ENCODE assay signal across 20 mouse cellular contexts in genomic region chr17:24142897-24143296, GRCm38 (mm10). TPM values are rescaled to one million over a fixed set of nuclear protein-coding genes. Genes with fewer than 3 reads are reported as not detected.
A peak's percentile ranks its signal among the peaks of the same experiment; 100 is the strongest.
DNase-seq lines count a peak whose midpoint lies in the region; ATAC-seq lines count a peak whose summit lies in the region.
"Had no signal": no experiment of that assay in that cellular context is flagged by ENCODE, and none has a peak within 500 bp of the region (broad histone marks: within the 10 kb centered on the region; RNA-seq: fewer than 3 reads in every experiment).

No protein-coding gene starts in this region.

- 0 out of 2 replicates have a peak overlapping the region, but pooled peaks have one; percentile 77 for H3K9ac ChIP-seq in liver, embryonic 13.5 days
- no peak overlapping the region for H3K9ac ChIP-seq in neural tube, embryonic 13.5 days

- H3K4me2 ChIP-seq in liver, embryonic 13.5 days = 0 out of 2 replicates have a peak overlapping the region, but pooled peaks have one; percentile 80
- peak overlapping the region; percentile 96; the same call in 1 of the 2 replicates for H3K4me2 ChIP-seq in neural tube, embryonic 13.5 days

- no peaks in the 10 kb centered on the region for H3K36me3 ChIP-seq in liver, embryonic 13.5 days
- H3K36me3 ChIP-seq in neural tube, embryonic 13.5 days = no peaks in the 10 kb centered on the region
- H3K36me3 ChIP-seq: embryonic facial prominence, embryonic 12.5 days; heart, embryonic 10.5 days had no signal

- 0 out of 2 replicates have a peak overlapping the region, but pooled peaks have one; percentile 99 for H3K4me3 ChIP-seq in liver, embryonic 13.5 days (replicated peaks)
- 0 out of 2 replicates have a peak overlapping the region, but pooled peaks have one; percentile 97 for H3K4me3 ChIP-seq in neural tube, embryonic 13.5 days
- H3K4me3 ChIP-seq: heart, embryonic 10.5 days had no signal

- DNase-seq in heart, adult 11 months = peak; percentile 91
- DNase-seq in heart, postnatal 36 days = no peak
- DNase-seq in liver, embryonic 13.5 days = no peak
- no peak for DNase-seq in liver
- DNase-seq in neural tube, embryonic 10.5 days (ENCODE audit: extremely low spot score, low spot score) = no peak
- no peak for DNase-seq in kidney, postnatal 36 days
- DNase-seq: adrenal gland, postnatal 14 days; cerebellum, adult 11-12 months; cerebellum, postnatal 25 days; gastrocnemius, postnatal 36 days; heart, adult 18-20 months; heart, postnatal 10 days had no signal

- H3K27me3 ChIP-seq in liver, embryonic 13.5 days = no peaks in the 10 kb centered on the region
- H3K27me3 ChIP-seq in neural tube, embryonic 13.5 days = no peaks in the 10 kb centered on the region
- H3K27me3 ChIP-seq: CH12.LX; embryonic facial prominence, embryonic 12.5 days; Patski had no signal

- no peaks in the 10 kb centered on the region for H3K9me3 ChIP-seq in liver, embryonic 13.5 days (replicated peaks)
- H3K9me3 ChIP-seq in neural tube, embryonic 13.5 days = no peaks in the 10 kb centered on the region
- H3K9me3 ChIP-seq: embryonic facial prominence, embryonic 12.5 days; heart, embryonic 10.5 days had no signal

- no peak for ATAC-seq in liver, embryonic 13.5 days (ENCODE audit: low read depth)
- ATAC-seq in neural tube, embryonic 13.5 days (ENCODE audit: low read depth) = no peak
- ATAC-seq: activated CD4-positive, CD25-positive, alpha-beta regulatory T cell, adult 4 months; forebrain, embryonic 14.5 days; hindbrain, postnatal 0 days; Patski had no signal

- peaks cover 40% of the 10 kb centered on the region for H3K4me1 ChIP-seq in liver, embryonic 13.5 days (replicated peaks)
- H3K4me1 ChIP-seq in neural tube, embryonic 13.5 days (replicated peaks) = peaks cover 29% of the 10 kb centered on the region

- 51% methylated on average over 2 of the region's 2 CpGs for WGBS in liver, embryonic 13.5 days (ENCODE audit: insufficient replicate concordance)
- WGBS in neural tube, embryonic 13.5 days = 47% methylated on average over 2 of the region's 2 CpGs

- H3K27ac ChIP-seq in liver, embryonic 13.5 days = no peak overlapping the region
- no peak overlapping the region for H3K27ac ChIP-seq in neural tube, embryonic 13.5 days (replicated peaks)
- H3K27ac ChIP-seq: embryonic facial prominence, embryonic 12.5 days; heart, embryonic 10.5 days; hindbrain, postnatal 0 days had no signal

- intact Hi-C loops in heart, postnatal 36 days (cut with DNase I) = no loop called here

RNA-seq across cellular contexts. Expression of gene Pdpk1, which starts 7.8 kb away (rescaled TPM):
- 10 to 100 TPM; 41.0 to 45.2 TPM for total RNA-seq in heart, postnatal 36 days (2021)
- 26.8 and 34.0 TPM in 2 replicates for polyA plus RNA-seq in liver, embryonic 13.5 days (2015; fragmentation: Nextera tagmentation; extraction: Ambion mirVana)
- polyA plus RNA-seq in neural tube, embryonic 13.5 days (2015; fragmentation: Nextera tagmentation; extraction: Ambion mirVana) = 54.0 and 63.8 TPM in 2 replicates

RNA-seq across cellular contexts. Expression of gene Amdhd2, which starts 20.7 kb away (rescaled TPM):
- 10 to 100 TPM; 10.8 to 15.0 TPM for total RNA-seq in heart, postnatal 36 days (2021)
- polyA plus RNA-seq in liver, embryonic 13.5 days (2015; fragmentation: Nextera tagmentation; extraction: Ambion mirVana) = 18.6 and 20.8 TPM in 2 replicates
- polyA plus RNA-seq in neural tube, embryonic 13.5 days (2015; fragmentation: Nextera tagmentation; extraction: Ambion mirVana) = 30.4 and 37.4 TPM in 2 replicates

RNA-seq across cellular contexts. Expression of gene Atp6v0c, which starts 26.6 kb away (rescaled TPM):
- 100 to 1,000 TPM; 227 to 247 TPM for total RNA-seq in heart, postnatal 36 days (2021)
- polyA plus RNA-seq in liver, embryonic 13.5 days (2015; fragmentation: Nextera tagmentation; extraction: Ambion mirVana) = 348 and 367 TPM in 2 replicates
- 947 and 1,089 TPM in 2 replicates for polyA plus RNA-seq in neural tube, embryonic 13.5 days (2015; fragmentation: Nextera tagmentation; extraction: Ambion mirVana)
